Mouse (Mus musculus) intestine, embryonic 14.5 days (tissue): ENCODE results near the gene Fam19a3. TPM values are rescaled to one million over a fixed set of nuclear protein-coding genes. Genes with fewer than 3 reads are reported as not detected.

Experiments
- ATAC-seq: fragments of 200-750 bp; cut with Nextera tagmentation; replicated peaks from 2 replicates; pipeline ENCODE4 v1.8.0; 2017; ENCODE audit warnings: low read depth, moderate number of reproducible peaks, moderate TSS enrichment, moderate library complexity; ENCODE audit not compliant: low FRiP score, low TSS enrichment
- DNase-seq: peaks from one replicate; pipeline ENCODE4 v3.0.0-alpha.2; 2018; ENCODE audit warnings: low spot score
- H3K27ac ChIP-seq: fragments of 300-500 bp; sonication (generic); 2 replicates; pipeline ENCODE4 v1.5.1; 2014; ENCODE audit warnings: low read depth, mild to moderate bottlenecking, control low read depth
- H3K27me3 ChIP-seq: fragments of 300-500 bp; sonication (generic); replicated peaks from 2 replicates; pipeline ENCODE4 v1.6.1; 2014; ENCODE audit warnings: low read length, control low read depth; ENCODE audit not compliant: control insufficient read depth, insufficient read depth
- H3K36me3 ChIP-seq: fragments of 300-500 bp; sonication (generic); 2 replicates; pipeline ENCODE4 v1.6.1; 2014; ENCODE audit warnings: low read length, control low read depth; ENCODE audit not compliant: control insufficient read depth, insufficient read depth
- H3K4me1 ChIP-seq: fragments of 300-500 bp; sonication (generic); replicated peaks from 2 replicates; pipeline ENCODE4 v1.6.1; 2014; ENCODE audit warnings: low read length, control low read depth, mixed read lengths; ENCODE audit not compliant: control insufficient read depth, insufficient read depth
- H3K4me2 ChIP-seq: fragments of 300-500 bp; sonication (generic); 2 replicates; pipeline ENCODE4 v1.6.1; 2014; ENCODE audit warnings: low read length
- H3K4me3 ChIP-seq: fragments of 300-500 bp; sonication (generic); 2 replicates; pipeline ENCODE4 v1.5.1; 2014; ENCODE audit warnings: low read depth, low read length, control low read depth, mixed read lengths
- H3K9ac ChIP-seq: fragments of 300-500 bp; sonication (generic); 2 replicates; pipeline ENCODE4 v1.6.1; 2014; ENCODE audit warnings: mild to moderate bottlenecking, low read length
- H3K9me3 ChIP-seq: fragments of 300-500 bp; sonication (generic); 2 replicates; pipeline ENCODE4 v1.6.1; 2016; ENCODE audit warnings: low read length, control low read depth; ENCODE audit not compliant: control insufficient read depth
- WGBS: fragments of 180-500 bp; shearing (Covaris S2); extraction: QIAGEN DNeasy Blood & Tissue Kit; methylation state at CpG from one replicate; pipeline ENCODE4 v1.1.7; 2014; 5-methylcytosine and 5-hydroxymethylcytosine counted together
- polyA plus RNA-seq: library from polyadenylated mRNA; unstranded; fragments of >200 nt; fragmentation: Nextera tagmentation; extraction: Ambion mirVana; gene quantifications from 2 replicates; pipeline ENCODE4 v1.2.1, GENCODE M21; 2014

Gene Fam19a3
- polyA plus RNA-seq, result 0.04 and 0.11 TPM in 2 replicates

GRCm38 (mm10) chr3:104781471-104781903 is at the start of gene Fam19a3:
Gene Fam19a3, minus strand, starts transcription at chr3:104781840.
- Histone ChIP-seq H3K27ac (no peak within 1 kb of the TSS), H3K27me3 (peaks cover 72% of the 10 kb centered on the region), H3K4me2 (peak within 1 kb of the TSS; percentile 97)

GRCm38 (mm10) chr3:104822413-104822812 is 40.8 kb upstream of the Fam19a3 start:
- Histone ChIP-seq H3K36me3 (peaks cover 44% of the 10 kb centered on the region), H3K9ac (no peak overlapping the region), H3K4me3 (no peak overlapping the region), H3K27me3 (no peaks in the 10 kb centered on the region), H3K4me2 (no peak overlapping the region), H3K9me3 (no peaks in the 10 kb centered on the region), H3K4me1 (peaks cover 7% of the 10 kb centered on the region), H3K27ac (no peak overlapping the region)
- WGBS, result 88% methylated on average over 3 of the region's 3 CpGs
- no peak for DNase-seq
- ATAC-seq, result no peak

More at GRCm38 (mm10) chr3:104781471-104781903, at the start of gene Fam19a3:
- H3K9me3 ChIP-seq, result no peaks in the 10 kb centered on the region
- peak; percentile 71 for DNase-seq
- peak; percentile 16; the same call in 1 of the 2 replicates for ATAC-seq
- under 1% methylated on average over 26 of the region's 26 CpGs for WGBS
- peaks cover 19% of the 10 kb centered on the region; the same call in 1 of the 2 replicates for H3K4me1 ChIP-seq
- peak within 1 kb of the TSS; percentile 48 for H3K4me3 ChIP-seq
- no peaks in the 10 kb centered on the region for H3K36me3 ChIP-seq
- peak within 1 kb of the TSS; percentile 32 for H3K9ac ChIP-seq

- Histone ChIP-seq H3K27me3 (no peaks in the 10 kb centered on the region), H3K9ac (no peak overlapping the region), H3K9me3 (no peaks in the 10 kb centered on the region), H3K4me3 (no peak overlapping the region), H3K4me1 (peaks cover 21% of the 10 kb centered on the region), H3K27ac (no peak overlapping the region), H3K4me2 (no peak overlapping the region), H3K36me3 (peaks cover 25% of the 10 kb centered on the region)
- ATAC-seq (no peak), DNase-seq (no peak)
- 60% methylated on average over 1 of the region's 1 CpGs for WGBS
Observed at GRCm38 (mm10) chr3:104820426-104820825, 38.8 kb upstream of the Fam19a3 start.

GRCm38 (mm10) chr3:104818749-104819134 is 37.1 kb upstream of the Fam19a3 start:
- WGBS, result 2% methylated on average over 3 of the region's 3 CpGs
- H3K36me3 ChIP-seq, result peaks cover 21% of the 10 kb centered on the region
- no peak for DNase-seq
- no peaks in the 10 kb centered on the region for H3K9me3 ChIP-seq
- H3K27me3 ChIP-seq, result no peaks in the 10 kb centered on the region
- peak overlapping the region; percentile 97 for H3K27ac ChIP-seq
- H3K4me1 ChIP-seq, result peaks cover 23% of the 10 kb centered on the region
- H3K4me2 ChIP-seq, result peak overlapping the region; percentile 73
- ATAC-seq, result no peak; the same call in 1 of the 2 replicates
- peak overlapping the region; percentile 94; the same call in 1 of the 2 replicates for H3K9ac ChIP-seq
- peak overlapping the region; percentile 93 for H3K4me3 ChIP-seq

- peaks cover 27% of the 10 kb centered on the region for H3K36me3 ChIP-seq
- no peaks in the 10 kb centered on the region for H3K27me3 ChIP-seq
- WGBS, result under 1% methylated on average over 40 of the region's 40 CpGs
- peak within 1 kb of the TSS; percentile 93 for H3K4me3 ChIP-seq
- no peaks in the 10 kb centered on the region for H3K9me3 ChIP-seq
- H3K9ac ChIP-seq, result peak within 1 kb of the TSS; percentile 94
- peak within 1 kb of the TSS; percentile 97 for H3K27ac ChIP-seq
- ATAC-seq, result peak; percentile 92
- H3K4me2 ChIP-seq, result peak within 1 kb of the TSS; percentile 73
- H3K4me1 ChIP-seq, result peaks cover 23% of the 10 kb centered on the region
- DNase-seq, result peak; percentile 94
Observed at GRCm38 (mm10) chr3:104817991-104818748, 36.5 kb upstream of the Fam19a3 start, which contains the start of gene Mov10. Gene Mov10, minus strand, starts transcription at chr3:104818563.

- WGBS, result 1% methylated on average over 45 of the region's 46 CpGs
- peak; percentile 78 for ATAC-seq
- peak overlapping the region; percentile 97 for H3K27ac ChIP-seq
Observed at GRCm38 (mm10) chr3:104817481-104817990, 35.9 kb upstream of the Fam19a3 start.

GRCm38 (mm10) chr3:104816130-104816529 is 34.5 kb upstream of the Fam19a3 start:
- Histone ChIP-seq H3K9me3 (no peaks in the 10 kb centered on the region), H3K27me3 (no peaks in the 10 kb centered on the region), H3K36me3 (peaks cover 14% of the 10 kb centered on the region; the same call in 1 of the 2 replicates), H3K4me1 (peaks cover 28% of the 10 kb centered on the region), H3K27ac (no peak overlapping the region), H3K9ac (no peak overlapping the region), H3K4me2 (peak overlapping the region; percentile 73; the same call in 1 of the 2 replicates), H3K4me3 (0 out of 2 replicates have a peak overlapping the region, but pooled peaks have one; percentile 93)
- no peak for DNase-seq
- 96% methylated on average over 7 of the region's 7 CpGs for WGBS
- no peak for ATAC-seq

More at GRCm38 (mm10) chr3:104817481-104817990, 35.9 kb upstream of the Fam19a3 start:
- DNase-seq, result peak; percentile 86
- Histone ChIP-seq H3K27me3 (no peaks in the 10 kb centered on the region), H3K9me3 (no peaks in the 10 kb centered on the region), H3K4me2 (peak overlapping the region; percentile 73), H3K4me1 (peaks cover 23% of the 10 kb centered on the region), H3K4me3 (peak overlapping the region; percentile 93), H3K9ac (peak overlapping the region; percentile 94), H3K36me3 (peaks cover 24% of the 10 kb centered on the region)

- Histone ChIP-seq H3K4me3 (no peak overlapping the region), H3K4me2 (0 out of 2 replicates have a peak overlapping the region, but pooled peaks have one; percentile 15), H3K27ac (no peak overlapping the region), H3K9me3 (no peaks in the 10 kb centered on the region), H3K4me1 (peaks cover 28% of the 10 kb centered on the region), H3K36me3 (0 out of 2 replicates have a peak, but pooled peaks cover 8% of the 10 kb centered on the region), H3K9ac (no peak overlapping the region), H3K27me3 (no peaks in the 10 kb centered on the region)
- WGBS, result 86% methylated on average over 2 of the region's 2 CpGs
- DNase-seq (no peak), ATAC-seq (no peak)
Observed at GRCm38 (mm10) chr3:104815346-104815745, 33.7 kb upstream of the Fam19a3 start.
